Mouse (Mus musculus): ENCODE measurements around the gene Aars2.

DNA sequence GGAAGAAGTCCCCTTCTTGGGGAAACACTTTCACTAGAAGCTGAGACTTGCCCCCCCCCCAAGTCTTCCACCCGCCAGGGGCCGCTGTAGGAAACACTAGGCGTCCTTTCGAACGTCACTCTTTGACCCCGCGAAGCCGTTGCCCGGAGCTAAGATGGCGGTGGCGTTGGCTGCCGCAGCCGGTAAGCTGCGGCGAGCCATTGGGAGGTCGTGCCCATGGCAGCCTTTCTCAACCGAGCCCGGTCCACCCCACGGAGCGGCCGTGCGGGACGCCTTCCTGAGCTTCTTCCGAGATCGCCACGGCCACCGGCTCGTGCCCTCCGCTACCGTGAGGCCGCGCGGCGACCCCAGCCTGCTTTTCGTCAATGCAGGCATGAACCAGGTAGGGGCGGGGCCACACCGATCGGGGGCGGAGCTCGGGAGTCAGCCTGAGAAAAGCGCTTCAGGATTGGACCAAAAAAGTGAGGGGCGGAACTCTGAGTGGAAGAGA, at the start of gene Aars2:
- 0 out of 2 replicates have a peak, but pooled peaks have one; percentile 45 for TF ChIP-seq POLR2A (IDR thresholded peaks at IDR 0.05; ENCODE audit: borderline replicate concordance, extremely low read depth, low read depth, low read length)
- peak; percentile 55 for TF ChIP-seq CTCF (IDR thresholded peaks at IDR 0.05; ENCODE audit: insufficient read depth, low read length)
